Mouse (Mus musculus): ENCODE results near the gene Kmt2a. TPM values are rescaled to one million over a fixed set of nuclear protein-coding genes. Genes with fewer than 3 reads are reported as not detected.

The Kmt2a gene
- polyA plus RNA-seq (2016; fragmentation: Nextera tagmentation; extraction: Ambion mirVana): 11.1 and 12.5 TPM in 2 replicates

DNA sequence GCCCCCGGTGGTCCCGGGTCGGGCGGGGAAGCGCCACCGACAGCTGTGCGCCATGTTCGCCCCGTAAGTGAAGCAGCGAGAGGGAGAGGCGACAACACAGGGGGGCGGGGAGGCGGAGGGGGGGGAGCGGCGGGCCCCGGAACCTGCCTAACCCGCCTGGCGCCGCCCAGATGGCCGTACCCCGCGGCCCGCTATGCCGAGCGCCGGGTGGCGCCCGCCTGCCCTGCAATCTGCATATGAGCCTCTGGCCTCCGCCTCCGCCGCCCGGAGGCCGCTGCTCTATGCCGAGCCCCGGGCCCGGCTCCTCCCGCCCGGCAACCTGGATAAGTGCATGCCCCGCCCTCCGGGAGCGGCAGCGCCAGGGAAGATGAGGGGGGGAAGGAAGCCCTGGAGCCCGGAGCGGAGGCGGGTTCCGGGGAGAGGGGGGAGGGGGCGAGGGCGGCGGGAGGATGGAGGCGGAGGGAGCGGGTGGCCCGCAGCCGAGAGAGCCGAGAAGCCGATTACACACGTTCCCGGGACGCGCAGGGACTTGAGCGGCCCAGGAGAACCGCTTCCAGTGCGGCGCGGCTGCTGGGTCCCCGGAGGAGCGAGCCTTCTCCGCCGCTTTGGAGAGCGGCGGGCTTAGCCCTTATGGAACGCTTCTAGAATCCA lies at the start of gene Kmt2a:
Kmt2a (minus strand) TSS at position 76 of the 651 bp plus-strand sequence.
- peak within 1 kb of the TSS; percentile 99 for H3K27ac ChIP-seq (replicated peaks)
- H3K27me3 ChIP-seq (ENCODE audit: low read depth, poor library complexity, severe bottlenecking): no peaks in the 10 kb centered on the region
- peak within 1 kb of the TSS; percentile 99 for H3K4me3 ChIP-seq
- under 1% methylated on average over 53 of the region's 71 CpGs for WGBS
- peaks cover 44% of the 10 kb centered on the region for H3K4me1 ChIP-seq
- H3K9me3 ChIP-seq (replicated peaks): no peaks in the 10 kb centered on the region
- H3K36me3 ChIP-seq: peaks cover 21% of the 10 kb centered on the region
- DNase-seq (ENCODE audit: low spot score): peak; percentile 98

GRCm38 (mm10) chr9:44921543-44921942 lies 40.4 kb upstream of the Kmt2a start:
- WGBS: 66% methylated on average over 2 of the region's 2 CpGs
- no peaks in the 10 kb centered on the region for H3K27me3 ChIP-seq (ENCODE audit: low read depth, poor library complexity, severe bottlenecking)
- H3K4me1 ChIP-seq: peaks cover 17% of the 10 kb centered on the region
- peak overlapping the region; percentile 93 for H3K27ac ChIP-seq (replicated peaks)
- no peak for DNase-seq (ENCODE audit: low spot score)
- no peaks in the 10 kb centered on the region for H3K9me3 ChIP-seq (replicated peaks)
- peak overlapping the region; percentile 98 for H3K4me3 ChIP-seq
- H3K36me3 ChIP-seq: peaks cover 3% of the 10 kb centered on the region; the same call in 1 of the 2 replicates

GRCm38 (mm10) chr9:44921123-44921468 lies 40.0 kb upstream of the Kmt2a start:
- peak overlapping the region; percentile 93 for H3K27ac ChIP-seq (replicated peaks)
- H3K4me1 ChIP-seq: peaks cover 17% of the 10 kb centered on the region
- H3K9me3 ChIP-seq (replicated peaks): no peaks in the 10 kb centered on the region
- H3K36me3 ChIP-seq: no peaks in the 10 kb centered on the region
- peak overlapping the region; percentile 98 for H3K4me3 ChIP-seq
- 2% methylated on average over 8 of the region's 8 CpGs for WGBS
- DNase-seq (ENCODE audit: low spot score): no peak
- no peaks in the 10 kb centered on the region for H3K27me3 ChIP-seq (ENCODE audit: low read depth, poor library complexity, severe bottlenecking)

DNA sequence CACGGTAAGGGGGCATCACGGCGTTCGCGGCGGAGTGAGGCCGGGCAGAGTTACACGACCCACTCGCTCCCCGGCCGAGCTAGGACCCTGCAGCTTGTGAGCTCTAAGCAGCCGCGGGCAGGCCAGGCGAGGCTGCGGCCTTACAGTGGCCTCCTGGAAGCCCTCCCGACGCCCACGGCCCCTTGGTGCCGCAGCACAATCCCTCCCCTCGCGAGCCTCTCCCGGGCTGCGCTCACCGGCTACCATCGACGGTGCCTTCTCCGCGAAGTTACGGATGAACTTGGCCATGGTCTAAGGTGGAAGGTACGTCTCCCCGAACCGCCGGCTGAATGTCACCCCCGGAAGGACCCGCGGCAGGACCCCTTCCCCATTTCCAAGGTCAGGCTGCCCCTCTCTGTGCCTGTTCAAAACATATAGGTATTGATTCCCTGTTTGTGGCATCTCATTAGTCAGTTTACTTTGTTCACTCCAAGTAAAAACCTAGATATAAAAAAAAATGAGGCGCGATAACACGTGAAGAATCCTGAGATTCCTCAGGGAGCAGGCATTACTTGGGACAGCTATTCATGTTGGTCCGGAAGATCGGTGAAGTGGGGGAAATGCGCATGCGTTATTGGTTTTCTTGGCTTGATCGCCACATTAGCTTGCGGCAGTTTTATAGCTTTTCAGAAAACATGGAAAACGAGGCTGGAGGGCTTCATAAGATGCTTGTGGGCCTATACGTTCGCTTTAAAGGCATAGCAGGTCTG lies 39.5 kb upstream of the Kmt2a start, which contains the start of gene Atp5l:
Atp5l (minus strand) TSS at position 369 of the 749 bp plus-strand sequence.
- Histone ChIP-seq H3K36me3 (no peaks in the 10 kb centered on the region), H3K4me3 (peak within 1 kb of the TSS; percentile 98), H3K9me3 (replicated peaks) (no peaks in the 10 kb centered on the region), H3K4me1 (peaks cover 17% of the 10 kb centered on the region), H3K27me3 (ENCODE audit: low read depth, poor library complexity, severe bottlenecking) (no peaks in the 10 kb centered on the region), H3K27ac (replicated peaks) (peak within 1 kb of the TSS; percentile 93)
- under 1% methylated on average over 48 of the region's 48 CpGs for WGBS
- peak; percentile 87 for DNase-seq (ENCODE audit: low spot score)

DNA sequence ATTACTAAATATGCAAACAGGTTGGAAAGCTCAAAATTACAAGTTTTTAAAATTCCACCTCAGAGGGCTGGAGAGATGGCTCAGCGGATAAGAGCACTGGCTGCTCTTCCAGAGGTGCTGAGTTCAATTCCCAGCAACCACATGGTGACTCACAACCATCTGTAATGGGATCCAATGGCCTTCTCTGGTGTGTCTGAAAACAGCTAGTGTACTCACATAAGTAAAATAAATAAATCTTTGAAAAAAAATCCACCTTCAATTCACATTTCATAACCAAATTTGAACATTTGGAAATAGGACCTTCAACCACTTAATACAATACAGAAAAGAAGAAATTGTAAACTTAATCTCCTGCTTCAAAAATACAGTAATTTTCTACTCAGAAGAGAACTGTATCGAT lies 38.5 kb upstream of the Kmt2a start:
- H3K27ac ChIP-seq (replicated peaks): no peak overlapping the region
- no peaks in the 10 kb centered on the region for H3K9me3 ChIP-seq (replicated peaks)
- no peaks in the 10 kb centered on the region for H3K36me3 ChIP-seq
- DNase-seq (ENCODE audit: low spot score): no peak
- WGBS: 51% methylated on average over 2 of the region's 2 CpGs
- H3K4me1 ChIP-seq: peaks cover 17% of the 10 kb centered on the region
- H3K4me3 ChIP-seq: peak overlapping the region; percentile 98
- no peaks in the 10 kb centered on the region for H3K27me3 ChIP-seq (ENCODE audit: low read depth, poor library complexity, severe bottlenecking)

DNA sequence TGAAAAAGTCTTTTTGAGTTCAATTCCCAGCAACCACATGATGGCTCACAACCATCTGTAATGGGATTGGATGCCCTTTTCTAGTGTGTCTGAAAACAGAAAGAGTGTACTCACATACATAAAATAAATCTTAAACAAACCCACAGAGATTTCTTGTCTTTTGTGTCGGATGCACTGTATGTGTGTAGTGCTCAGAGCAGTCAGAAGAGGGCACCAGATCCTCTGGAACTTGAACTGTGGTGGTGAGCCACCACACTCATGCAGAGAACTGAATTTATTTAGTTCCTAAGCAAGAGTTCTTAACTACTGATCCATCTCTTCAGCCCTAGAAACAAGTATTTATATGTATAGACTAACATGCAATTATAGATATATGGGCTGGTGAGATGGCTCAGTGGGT lies 35.1 kb upstream of the Kmt2a start:
- DNase-seq (ENCODE audit: low spot score): no peak
- no peak overlapping the region for H3K4me3 ChIP-seq
- peaks cover 24% of the 10 kb centered on the region for H3K36me3 ChIP-seq
- no peaks in the 10 kb centered on the region for H3K27me3 ChIP-seq (ENCODE audit: low read depth, poor library complexity, severe bottlenecking)
- H3K27ac ChIP-seq (replicated peaks): no peak overlapping the region
- no peaks in the 10 kb centered on the region for H3K9me3 ChIP-seq (replicated peaks)
- peaks cover 13% of the 10 kb centered on the region for H3K4me1 ChIP-seq
- WGBS: 50% methylated on average over 1 of the region's 1 CpGs

DNA sequence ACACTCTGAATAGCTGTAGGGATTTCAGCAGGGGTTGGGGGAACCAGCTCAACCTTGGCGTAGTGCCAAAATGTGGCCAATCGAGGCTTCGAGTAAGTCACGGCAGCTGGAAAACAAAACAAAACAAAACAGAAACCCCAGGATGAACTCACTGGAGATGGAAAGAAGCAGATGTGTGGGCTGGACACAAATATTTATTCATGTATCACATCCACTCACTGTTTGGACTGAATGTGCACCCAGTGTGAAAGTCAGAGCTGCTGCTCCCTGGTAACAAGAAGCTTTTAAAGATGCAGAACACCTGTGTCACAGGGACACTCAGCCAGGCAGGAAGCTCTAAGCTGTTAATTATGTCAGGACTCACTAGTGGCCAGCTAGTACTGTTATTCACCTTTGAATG lies 33.6 kb upstream of the Kmt2a start:
- Histone ChIP-seq H3K4me3 (no peak overlapping the region), H3K27me3 (ENCODE audit: low read depth, poor library complexity, severe bottlenecking) (no peaks in the 10 kb centered on the region), H3K27ac (replicated peaks) (no peak overlapping the region), H3K4me1 (peaks cover 10% of the 10 kb centered on the region), H3K36me3 (peaks cover 36% of the 10 kb centered on the region), H3K9me3 (replicated peaks) (no peaks in the 10 kb centered on the region)
- 92% methylated on average over 4 of the region's 4 CpGs for WGBS
- no peak for DNase-seq (ENCODE audit: low spot score)

DNA sequence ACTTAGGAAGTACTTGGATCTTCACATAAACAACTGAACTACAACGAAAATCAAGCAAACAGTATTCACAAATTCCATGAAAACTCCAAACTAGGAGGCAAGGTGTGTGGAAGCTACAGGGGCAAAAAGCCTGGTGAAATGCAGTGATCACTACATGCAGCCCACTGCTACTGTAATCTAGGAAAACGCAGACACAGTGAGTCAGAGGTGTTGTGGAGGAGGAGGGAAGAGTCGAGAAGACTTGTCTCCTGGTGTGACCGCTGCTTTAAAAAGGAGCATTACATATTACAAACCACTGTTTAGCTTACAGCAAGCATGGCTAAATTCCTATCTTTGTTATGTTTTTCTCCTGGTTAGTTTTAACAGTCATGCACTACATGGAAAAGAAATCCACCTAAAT lies 30.3 kb upstream of the Kmt2a start:
- Histone ChIP-seq H3K4me3 (no peak overlapping the region), H3K27me3 (ENCODE audit: low read depth, poor library complexity, severe bottlenecking) (no peaks in the 10 kb centered on the region), H3K27ac (replicated peaks) (no peak overlapping the region), H3K36me3 (peaks cover 36% of the 10 kb centered on the region), H3K4me1 (no peaks in the 10 kb centered on the region), H3K9me3 (replicated peaks) (no peaks in the 10 kb centered on the region)
- DNase-seq (ENCODE audit: low spot score): no peak
- WGBS: 93% methylated on average over 4 of the region's 4 CpGs

- H3K4me3 ChIP-seq: no peak overlapping the region
- no peak for DNase-seq (ENCODE audit: low spot score)
- H3K4me1 ChIP-seq: no peaks in the 10 kb centered on the region
- H3K27ac ChIP-seq (replicated peaks): no peak overlapping the region
- H3K36me3 ChIP-seq: peaks cover 6% of the 10 kb centered on the region
- no peaks in the 10 kb centered on the region for H3K27me3 ChIP-seq (ENCODE audit: low read depth, poor library complexity, severe bottlenecking)
- no peaks in the 10 kb centered on the region for H3K9me3 ChIP-seq (replicated peaks)
- WGBS: 89% methylated on average over 4 of the region's 4 CpGs
Measured at GRCm38 (mm10) chr9:44905620-44906019, 24.5 kb upstream of the Kmt2a start.

DNA sequence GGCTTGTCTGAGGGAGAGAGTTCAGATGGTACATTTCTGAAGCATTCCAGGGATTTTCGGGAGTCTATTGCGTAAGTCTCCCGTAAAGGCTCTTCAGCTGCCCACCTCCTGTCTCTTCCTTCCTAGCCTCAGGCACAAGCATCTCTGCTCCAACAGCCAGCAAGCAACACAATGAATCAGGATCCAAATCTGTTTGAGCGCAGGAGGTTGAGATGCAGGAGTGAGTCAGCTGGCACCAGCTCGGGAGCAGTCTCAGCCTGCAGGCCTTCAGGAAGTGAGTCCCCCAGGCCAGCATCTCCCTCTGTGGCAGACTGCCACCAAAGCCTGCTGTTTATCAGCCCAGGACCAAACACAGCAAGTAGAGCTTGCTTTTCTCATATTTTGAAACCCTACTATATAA lies 23.9 kb upstream of the Kmt2a start:
- WGBS: 78% methylated on average over 5 of the region's 5 CpGs
- H3K9me3 ChIP-seq (replicated peaks): no peaks in the 10 kb centered on the region
- no peaks in the 10 kb centered on the region for H3K4me1 ChIP-seq
- H3K27me3 ChIP-seq (ENCODE audit: low read depth, poor library complexity, severe bottlenecking): no peaks in the 10 kb centered on the region
- H3K27ac ChIP-seq (replicated peaks): no peak overlapping the region
- DNase-seq (ENCODE audit: low spot score): no peak
- no peak overlapping the region for H3K4me3 ChIP-seq
- no peaks in the 10 kb centered on the region for H3K36me3 ChIP-seq

DNA sequence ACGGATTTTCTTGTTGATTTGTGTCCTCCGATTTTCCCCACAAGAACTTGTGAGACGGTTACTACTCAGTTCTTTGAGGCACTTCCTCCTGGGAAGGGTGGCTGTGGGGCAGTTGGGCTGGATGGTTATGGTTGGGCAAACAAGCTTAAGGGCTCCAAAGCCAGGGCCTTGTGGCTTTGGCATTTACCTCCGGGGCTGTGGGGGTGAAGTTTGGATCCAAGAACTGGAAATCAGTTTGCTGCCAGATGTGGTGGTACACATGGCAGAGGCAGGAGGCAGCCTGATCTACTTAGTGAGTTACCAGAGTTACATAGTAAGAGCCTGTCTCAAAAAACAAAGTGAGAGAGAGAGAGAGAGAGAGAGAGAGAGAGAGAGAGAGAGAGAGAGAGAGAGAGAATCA lies 22.8 kb upstream of the Kmt2a start:
- Histone ChIP-seq H3K27me3 (ENCODE audit: low read depth, poor library complexity, severe bottlenecking) (no peaks in the 10 kb centered on the region), H3K36me3 (no peaks in the 10 kb centered on the region), H3K4me1 (no peaks in the 10 kb centered on the region), H3K4me3 (no peak overlapping the region), H3K27ac (replicated peaks) (no peak overlapping the region), H3K9me3 (replicated peaks) (no peaks in the 10 kb centered on the region)
- WGBS: 87% methylated on average over 4 of the region's 4 CpGs
- DNase-seq (ENCODE audit: low spot score): no peak

DNA sequence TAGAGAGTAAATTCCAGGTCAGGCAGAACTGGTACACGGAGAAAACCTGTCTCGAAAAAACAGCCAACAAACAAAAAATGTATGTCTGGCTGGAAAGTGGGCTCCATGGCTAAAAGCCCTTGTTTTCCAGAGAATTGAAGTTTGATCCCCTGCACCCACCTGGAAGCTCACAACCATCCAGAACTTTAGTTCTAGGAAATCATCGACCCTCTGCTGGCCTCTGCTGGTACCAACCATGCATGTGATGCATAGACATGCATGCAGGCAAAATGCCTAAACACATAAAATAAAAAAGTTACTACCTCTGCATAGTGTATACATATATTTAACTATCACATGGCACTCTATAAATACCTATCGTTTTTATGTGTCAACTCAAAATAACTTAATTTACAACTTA lies 19.3 kb upstream of the Kmt2a start:
- Histone ChIP-seq H3K27ac (replicated peaks) (no peak overlapping the region), H3K9me3 (replicated peaks) (no peaks in the 10 kb centered on the region), H3K36me3 (no peaks in the 10 kb centered on the region), H3K27me3 (ENCODE audit: low read depth, poor library complexity, severe bottlenecking) (no peaks in the 10 kb centered on the region), H3K4me1 (no peaks in the 10 kb centered on the region), H3K4me3 (no peak overlapping the region)
- 67% methylated on average over 4 of the region's 4 CpGs for WGBS
- no peak for DNase-seq (ENCODE audit: low spot score)

DNA sequence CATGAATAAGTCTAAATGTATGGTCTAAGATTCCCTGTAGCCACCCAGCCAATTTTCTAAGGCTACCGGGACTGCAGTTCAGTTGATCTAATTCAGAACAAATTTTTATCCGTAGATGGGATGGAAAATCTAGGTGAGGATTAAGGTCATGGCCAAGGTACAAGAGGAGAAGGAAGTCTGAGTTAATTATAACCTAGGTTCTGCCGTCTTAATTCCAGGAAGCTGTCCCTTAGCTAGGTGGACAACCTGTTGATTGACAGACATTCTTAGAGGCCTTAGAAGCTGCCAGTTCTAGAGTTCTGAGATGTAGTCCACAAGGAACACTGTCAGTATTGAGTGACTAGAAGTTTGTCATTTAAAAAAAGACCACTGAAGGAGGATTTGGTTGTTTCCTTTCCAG lies 18.6 kb upstream of the Kmt2a start:
- Histone ChIP-seq H3K27me3 (ENCODE audit: low read depth, poor library complexity, severe bottlenecking) (no peaks in the 10 kb centered on the region), H3K27ac (replicated peaks) (no peak overlapping the region), H3K36me3 (no peaks in the 10 kb centered on the region), H3K4me3 (no peak overlapping the region), H3K4me1 (no peaks in the 10 kb centered on the region), H3K9me3 (replicated peaks) (no peaks in the 10 kb centered on the region)
- WGBS: 86% methylated on average over 3 of the region's 3 CpGs
- no peak for DNase-seq (ENCODE audit: low spot score)
